Mouse (Mus musculus) activated CD4-positive, CD25-positive, alpha-beta regulatory T cell, adult 4 months (primary cell): Measurements from ENCODE around the gene Fbxl20. TPM values are rescaled to one million over a fixed set of nuclear protein-coding genes. Genes with fewer than 3 reads are reported as not detected.

ENCODE experiments used
- ATAC-seq: one replicate; pipeline ENCODE4 v1.8.0; 2017
- polyA plus RNA-seq, 2 experiments: library from polyadenylated mRNA; unstranded; fragments of 100-300 nt; shearing (Covaris generic); gene quantifications; one replicate each; pipeline ENCODE4 v1.2.1; 2017

The Fbxl20 gene
- polyA plus RNA-seq, 2 experiments from 2014 or later: 7.7 to 8.4 TPM

- no peak for ATAC-seq
These were observed 100.3 kb downstream of the Fbxl20 start for GRCm38 (mm10) chr11:98049672-98050519.

- no peak for ATAC-seq
These were observed 102.5 kb downstream of the Fbxl20 start for GRCm38 (mm10) chr11:98047745-98048144.

GRCm38 (mm10) chr11:98046466-98046865, 103.7 kb downstream of the Fbxl20 start:
- no peak for ATAC-seq

- ATAC-seq: no peak
These were observed 104.6 kb downstream of the Fbxl20 start for GRCm38 (mm10) chr11:98045596-98045995.

- ATAC-seq: no peak
These were observed 106.1 kb downstream of the Fbxl20 start for GRCm38 (mm10) chr11:98044074-98044473.

GRCm38 (mm10) chr11:98042741-98043140, 107.5 kb downstream of the Fbxl20 start:
- ATAC-seq: no peak

GRCm38 (mm10) chr11:98040975-98041374, 109.2 kb downstream of the Fbxl20 start:
- ATAC-seq: no peak

GRCm38 (mm10) chr11:98037871-98038270, 112.3 kb downstream of the Fbxl20 start:
- no peak for ATAC-seq

GRCm38 (mm10) chr11:98035977-98036377, 114.2 kb downstream of the Fbxl20 start:
- ATAC-seq: no peak

- ATAC-seq: no peak
These were observed 115.4 kb downstream of the Fbxl20 start for GRCm38 (mm10) chr11:98034840-98035239.

GRCm38 (mm10) chr11:98034061-98034460, 116.1 kb downstream of the Fbxl20 start:
- ATAC-seq: no peak

Other genes with a start within 250 kb of the Fbxl20 start
- gene Plxdc1, start 164.0 kb downstream of the Fbxl20 start, polyA plus RNA-seq: 1 to 10 TPM; 5.8 to 6.4 TPM
- gene Arl5c, start 154.2 kb downstream of the Fbxl20 start, polyA plus RNA-seq: 10 to 100 TPM; 70.4 to 78.5 TPM
- gene Cacnb1, start 127.4 kb downstream of the Fbxl20 start, polyA plus RNA-seq: 1 to 10 TPM; 1.4 to 2.9 TPM
- 1,000 to 10,000 TPM; 3,386 to 3,946 TPM for gene Rpl19, start 123.7 kb downstream of the Fbxl20 start, polyA plus RNA-seq
- under 1 TPM in 1 of 2 experiments, not detected in 1; 0.37 TPM for gene Stac2, start 96.9 kb downstream of the Fbxl20 start, polyA plus RNA-seq
- 10 to 100 TPM; 60.6 to 70.5 TPM for gene Med1, start 42.9 kb upstream of the Fbxl20 start, polyA plus RNA-seq
- gene Cdk12, start 52.7 kb upstream of the Fbxl20 start, polyA plus RNA-seq: 10 to 100 TPM; 24.6 to 24.9 TPM
- not detected for gene Neurod2, start 179.2 kb upstream of the Fbxl20 start, polyA plus RNA-seq
- not detected for gene Ppp1r1b, start 198.0 kb upstream of the Fbxl20 start, polyA plus RNA-seq
- gene Stard3, start 208.0 kb upstream of the Fbxl20 start, polyA plus RNA-seq: 10 to 100 TPM; 33.3 to 42.1 TPM
- not detected for gene Tcap, start 233.4 kb upstream of the Fbxl20 start, polyA plus RNA-seq
- not detected for gene Pnmt, start 236.0 kb upstream of the Fbxl20 start, polyA plus RNA-seq